Mouse (Mus musculus) subcutaneous adipose tissue, adult 2 months (tissue): Measurements from ENCODE around the gene Nmnat2. TPM values are rescaled to one million over a fixed set of nuclear protein-coding genes. Genes with fewer than 3 reads are reported as not detected.

Experiments
- polyA plus RNA-seq: library from polyadenylated mRNA; depleted of rRNA; stranded (reverse); fragments of >200 nt; gene quantifications from 2 replicates; pipeline ENCODE4 v1.2.3, GENCODE M21; 2012; ENCODE audit warnings: low replicate concordance; rRNA removed

Nmnat2 gene
- polyA plus RNA-seq: 1.8 and 2.0 TPM in 2 replicates

GRCm38 (mm10) chr1:152954821-152955523 is at the start of gene Nmnat2:
Gene Nmnat2, plus strand, starts transcription at chr1:152954993.

Other genes with a start within 250 kb of the Nmnat2 start
- not detected in 2 replicates for gene Apobec4, start 204.4 kb upstream of the Nmnat2 start, polyA plus RNA-seq
- 26.0 and 52.4 TPM in 2 replicates for gene Rgl1, start 188.6 kb upstream of the Nmnat2 start, polyA plus RNA-seq
- 64.0 and 92.6 TPM in 2 replicates for gene Arpc5, start 188.5 kb upstream of the Nmnat2 start, polyA plus RNA-seq
- gene Ncf2, start 154.8 kb upstream of the Nmnat2 start, polyA plus RNA-seq: 7.8 and 13.2 TPM in 2 replicates
- 33.1 and 45.1 TPM in 2 replicates for gene Smg7, start 52.3 kb upstream of the Nmnat2 start, polyA plus RNA-seq
- gene Lamc2, start 231.5 kb downstream of the Nmnat2 start, polyA plus RNA-seq: 2.8 and 18.6 TPM in 2 replicates